Mouse (Mus musculus): ENCODE measurements at regions not wholly inside any gene's neighbourhood (a gene's known extent, or its start where the extent isn't known, plus 50 kb on each side); places are given as distances from the start of the nearest gene placed in this dataset.

GRCm38 (mm10) chr1:165086131-165086530, 74.4 kb downstream of the Tbx19 start:
- H3K79me2 ChIP-seq (ENCODE audit: control insufficient read depth, insufficient read depth, low read length, poor library complexity), result no peaks in the 10 kb centered on the region
- no peaks in the 10 kb centered on the region for H3K36me3 ChIP-seq (ENCODE audit: control insufficient read depth in 1 of 2, insufficient read depth in 2 of 2, low read length in 2 of 2)
- H3K4me1 ChIP-seq (ENCODE audit: control insufficient read depth in 1 of 2, insufficient read depth in 2 of 2, low read length in 2 of 2), result no peaks in the 10 kb centered on the region
- H3K27me3 ChIP-seq (ENCODE audit: control insufficient read depth in 1 of 2, insufficient read depth in 2 of 2, low read length in 2 of 2), result no peaks in the 10 kb centered on the region
- no peak for DNase-seq (ENCODE audit: low read depth, low spot score)
- no peak overlapping the region for H3K27ac ChIP-seq (ENCODE audit: control insufficient read depth, low read depth, low read length)
- no peaks in the 10 kb centered on the region for H3K9me3 ChIP-seq (replicated peaks; ENCODE audit: insufficient read depth, low read length)
- H3K4me3 ChIP-seq (ENCODE audit: control insufficient read depth in 1 of 2, insufficient read depth in 1 of 2, low read depth in 2 of 2, low read length in 2 of 2), result no peak overlapping the region
- TF ChIP-seq MAFK (IDR thresholded peaks at IDR 0.05; ENCODE audit: borderline replicate concordance, low read depth, low read length) (no peak), TBP (IDR thresholded peaks at IDR 0.05; ENCODE audit: low read depth, low read length) (no peak), NELFE (IDR thresholded peaks at IDR 0.05; ENCODE audit: low read depth, low read length) (no peak), GABPA (IDR thresholded peaks at IDR 0.05; ENCODE audit: low read depth, low read length) (no peak), CHD1 (IDR thresholded peaks at IDR 0.05; ENCODE audit: low read depth, low read length) (no peak), USF1 (IDR thresholded peaks at IDR 0.05; ENCODE audit: low read depth, low read length) (no peak), UBTF (IDR thresholded peaks at IDR 0.05; ENCODE audit: borderline replicate concordance, insufficient read depth, low read depth, low read length) (no peak), ELF1 (IDR thresholded peaks at IDR 0.05; ENCODE audit: low read depth, low read length) (no peak), HCFC1 (IDR thresholded peaks at IDR 0.05; ENCODE audit: low read depth, low read length) (no peak), ZMIZ1 (IDR thresholded peaks at IDR 0.05; ENCODE audit: low read depth, low read length) (no peak), NRF1 (IDR thresholded peaks at IDR 0.05; ENCODE audit: insufficient read depth, low read depth, low read length, poor library complexity, severe bottlenecking) (no peak), SIN3A (IDR thresholded peaks at IDR 0.05; ENCODE audit: low read length) (no peak)
- no peak overlapping the region for H3K9ac ChIP-seq (ENCODE audit: control insufficient read depth, low read depth, low read length, poor library complexity, severe bottlenecking)

GRCm38 (mm10) chr1:165084753-165085152, 75.8 kb downstream of the Tbx19 start:
- TF ChIP-seq POLR2A (IDR thresholded peaks at IDR 0.05; ENCODE audit: control insufficient read depth in 1 of 2, insufficient read depth in 1 of 2, low read depth in 1 of 2, low read length in 2 of 2, poor library complexity in 1 of 2) (no peak), KAT2A (conservative IDR thresholded peaks at IDR 0.05; ENCODE audit: low read depth, low read length) (no peak), SMC3 (IDR thresholded peaks at IDR 0.05; ENCODE audit: low read depth, low read length) (no peak), EP300 (IDR thresholded peaks at IDR 0.05; ENCODE audit: low read depth in 1 of 2, low read length in 2 of 2) (no peak)
- H3K4me3 ChIP-seq (ENCODE audit: control insufficient read depth in 1 of 2, insufficient read depth in 1 of 2, low read depth in 2 of 2, low read length in 2 of 2), result no peak overlapping the region
- DNase-seq (ENCODE audit: low read depth, low spot score), result no peak

GRCm38 (mm10) chr1:165084179-165084578, 76.4 kb downstream of the Tbx19 start:
- DNase-seq (ENCODE audit: low read depth, low spot score), result no peak
- Histone ChIP-seq H3K27me3 (ENCODE audit: control insufficient read depth in 1 of 2, insufficient read depth in 2 of 2, low read length in 2 of 2) (no peaks in the 10 kb centered on the region), H3K79me2 (ENCODE audit: control insufficient read depth, insufficient read depth, low read length, poor library complexity) (no peaks in the 10 kb centered on the region), H3K4me3 (ENCODE audit: control insufficient read depth in 1 of 2, insufficient read depth in 1 of 2, low read depth in 2 of 2, low read length in 2 of 2) (no peak overlapping the region), H3K9me3 (replicated peaks; ENCODE audit: insufficient read depth, low read length) (no peaks in the 10 kb centered on the region), H3K4me1 (ENCODE audit: control insufficient read depth in 1 of 2, insufficient read depth in 2 of 2, low read length in 2 of 2) (no peaks in the 10 kb centered on the region), H3K9ac (ENCODE audit: control insufficient read depth, low read depth, low read length, poor library complexity, severe bottlenecking) (no peak overlapping the region), H3K27ac (ENCODE audit: control insufficient read depth, low read depth, low read length) (no peak overlapping the region), H3K36me3 (ENCODE audit: control insufficient read depth in 1 of 2, insufficient read depth in 2 of 2, low read length in 2 of 2) (no peaks in the 10 kb centered on the region)
- no peak for TF ChIP-seq NELFE (IDR thresholded peaks at IDR 0.05; ENCODE audit: low read depth, low read length)
- TF ChIP-seq RAD21 (IDR thresholded peaks at IDR 0.05; ENCODE audit: low read depth, low read length), result no peak
- no peak for TF ChIP-seq POLR2A (IDR thresholded peaks at IDR 0.05; ENCODE audit: control insufficient read depth in 1 of 2, insufficient read depth in 1 of 2, low read depth in 1 of 2, low read length in 2 of 2, poor library complexity in 1 of 2)
- no peak for TF ChIP-seq UBTF (IDR thresholded peaks at IDR 0.05; ENCODE audit: borderline replicate concordance, insufficient read depth, low read depth, low read length)
- TF ChIP-seq POLR2AphosphoS2 (IDR thresholded peaks at IDR 0.05; ENCODE audit: low read length), result no peak
- TF ChIP-seq MXI1 (IDR thresholded peaks at IDR 0.05; ENCODE audit: low read depth, low read length), result no peak
- no peak for TF ChIP-seq MYB (IDR thresholded peaks at IDR 0.05; ENCODE audit: low read depth, low read length)
- no peak for TF ChIP-seq CHD1 (IDR thresholded peaks at IDR 0.05; ENCODE audit: low read depth, low read length)
- TF ChIP-seq HCFC1 (IDR thresholded peaks at IDR 0.05; ENCODE audit: low read depth, low read length), result no peak
- TF ChIP-seq GABPA (IDR thresholded peaks at IDR 0.05; ENCODE audit: low read depth, low read length), result no peak
- TF ChIP-seq ZMIZ1 (IDR thresholded peaks at IDR 0.05; ENCODE audit: low read depth, low read length), result no peak
- no peak for TF ChIP-seq KAT2A (conservative IDR thresholded peaks at IDR 0.05; ENCODE audit: low read depth, low read length)
- no peak for TF ChIP-seq ZC3H11A (IDR thresholded peaks at IDR 0.05; ENCODE audit: low read depth, low read length)
- TF ChIP-seq SMC3 (IDR thresholded peaks at IDR 0.05; ENCODE audit: low read depth, low read length), result no peak
- TF ChIP-seq USF2 (IDR thresholded peaks at IDR 0.05; ENCODE audit: borderline replicate concordance in 1 of 2, insufficient read depth in 1 of 2, low read depth in 1 of 2, low read length in 2 of 2), result no peak
- no peak for TF ChIP-seq USF1 (IDR thresholded peaks at IDR 0.05; ENCODE audit: low read depth, low read length)
- TF ChIP-seq MAFK (IDR thresholded peaks at IDR 0.05; ENCODE audit: borderline replicate concordance, low read depth, low read length), result no peak

More at GRCm38 (mm10) chr1:165084753-165085152, 75.8 kb downstream of the Tbx19 start:
- H3K36me3 ChIP-seq (ENCODE audit: control insufficient read depth in 1 of 2, insufficient read depth in 2 of 2, low read length in 2 of 2), result no peaks in the 10 kb centered on the region
- H3K79me2 ChIP-seq (ENCODE audit: control insufficient read depth, insufficient read depth, low read length, poor library complexity), result no peaks in the 10 kb centered on the region
- no peak overlapping the region for H3K9ac ChIP-seq (ENCODE audit: control insufficient read depth, low read depth, low read length, poor library complexity, severe bottlenecking)
- H3K4me1 ChIP-seq (ENCODE audit: control insufficient read depth in 1 of 2, insufficient read depth in 2 of 2, low read length in 2 of 2), result no peaks in the 10 kb centered on the region
- no peaks in the 10 kb centered on the region for H3K27me3 ChIP-seq (ENCODE audit: control insufficient read depth in 1 of 2, insufficient read depth in 2 of 2, low read length in 2 of 2)
- no peak overlapping the region for H3K27ac ChIP-seq (ENCODE audit: control insufficient read depth, low read depth, low read length)
- H3K9me3 ChIP-seq (replicated peaks; ENCODE audit: insufficient read depth, low read length), result no peaks in the 10 kb centered on the region

Data from MEL (cell line).